Mouse (Mus musculus): ENCODE results near the gene Ace3. TPM values are rescaled to one million over a fixed set of nuclear protein-coding genes. Genes with fewer than 3 reads are reported as not detected.

The Ace3 gene
- polyA plus RNA-seq, 1 experiment from 2014 or later, result not detected

- Histone ChIP-seq H3K27ac (no peak overlapping the region), H3K4me2 (ENCODE audit: low read length) (no peak overlapping the region), H3K9me3 (replicated peaks; ENCODE audit: low read length) (no peaks in the 10 kb centered on the region), H3K4me1 (replicated peaks; ENCODE audit: insufficient read depth, low read length) (no peaks in the 10 kb centered on the region), H3K4me3 (replicated peaks; ENCODE audit: low read depth, low read length) (no peak overlapping the region), H3K36me3 (ENCODE audit: insufficient read depth, low read length) (no peaks in the 10 kb centered on the region), H3K27me3 (ENCODE audit: insufficient read depth, low read length) (no peaks in the 10 kb centered on the region), H3K9ac (ENCODE audit: low read depth, low read length) (no peak overlapping the region)
- no peak for TF ChIP-seq CTCF (IDR thresholded peaks at IDR 0.05; ENCODE audit: low read depth)
- ATAC-seq (replicated peaks; ENCODE audit: low FRiP score, low read depth), result no peak
- no peak for DNase-seq (ENCODE audit: low spot score)
- WGBS, result 39% methylated on average over 7 of the region's 7 CpGs
Measured at GRCm38 (mm10) chr11:106012711-106013110, 18.2 kb downstream of the Ace3 start.

- no peaks in the 10 kb centered on the region for H3K4me1 ChIP-seq (replicated peaks; ENCODE audit: insufficient read depth, low read length)
- no peak for ATAC-seq (replicated peaks; ENCODE audit: low FRiP score, low read depth)
- no peak for DNase-seq (ENCODE audit: low spot score)
Measured at GRCm38 (mm10) chr11:106013556-106014225, 19.2 kb downstream of the Ace3 start.

GRCm38 (mm10) chr11:106016440-106016839 is 22.0 kb downstream of the Ace3 start:
- no peak overlapping the region for H3K9ac ChIP-seq (ENCODE audit: low read depth, low read length)
- WGBS, result 76% methylated on average over 5 of the region's 5 CpGs
- no peaks in the 10 kb centered on the region for H3K27me3 ChIP-seq (ENCODE audit: insufficient read depth, low read length)
- H3K27ac ChIP-seq, result no peak overlapping the region
- H3K4me3 ChIP-seq (replicated peaks; ENCODE audit: low read depth, low read length), result no peak overlapping the region
- no peak for ATAC-seq (replicated peaks; ENCODE audit: low FRiP score, low read depth)
- H3K4me1 ChIP-seq (replicated peaks; ENCODE audit: insufficient read depth, low read length), result peaks cover 6% of the 10 kb centered on the region
- H3K4me2 ChIP-seq (ENCODE audit: low read length), result no peak overlapping the region
- no peaks in the 10 kb centered on the region for H3K36me3 ChIP-seq (ENCODE audit: insufficient read depth, low read length)
- TF ChIP-seq CTCF (IDR thresholded peaks at IDR 0.05; ENCODE audit: low read depth), result no peak
- DNase-seq (ENCODE audit: low spot score), result no peak
- no peaks in the 10 kb centered on the region for H3K9me3 ChIP-seq (replicated peaks; ENCODE audit: low read length)

More at GRCm38 (mm10) chr11:106013556-106014225, 19.2 kb downstream of the Ace3 start:
- Histone ChIP-seq H3K4me3 (replicated peaks; ENCODE audit: low read depth, low read length) (no peak overlapping the region), H3K9ac (ENCODE audit: low read depth, low read length) (no peak overlapping the region), H3K4me2 (ENCODE audit: low read length) (no peak overlapping the region), H3K27ac (no peak overlapping the region), H3K36me3 (ENCODE audit: insufficient read depth, low read length) (no peaks in the 10 kb centered on the region), H3K9me3 (replicated peaks; ENCODE audit: low read length) (no peaks in the 10 kb centered on the region), H3K27me3 (ENCODE audit: insufficient read depth, low read length) (no peaks in the 10 kb centered on the region)
- WGBS, result 61% methylated on average over 11 of the region's 11 CpGs
- TF ChIP-seq CTCF (IDR thresholded peaks at IDR 0.05; ENCODE audit: low read depth), result no peak

GRCm38 (mm10) chr11:106020051-106020763 is 25.7 kb downstream of the Ace3 start:
- DNase-seq (ENCODE audit: low spot score), result no peak
- Histone ChIP-seq H3K4me2 (ENCODE audit: low read length) (peak overlapping the region; percentile 56), H3K27me3 (ENCODE audit: insufficient read depth, low read length) (no peaks in the 10 kb centered on the region), H3K4me1 (replicated peaks; ENCODE audit: insufficient read depth, low read length) (peaks cover 6% of the 10 kb centered on the region), H3K36me3 (ENCODE audit: insufficient read depth, low read length) (no peaks in the 10 kb centered on the region), H3K27ac (no peak overlapping the region), H3K9ac (ENCODE audit: low read depth, low read length) (no peak overlapping the region), H3K4me3 (replicated peaks; ENCODE audit: low read depth, low read length) (peak overlapping the region; percentile 22), H3K9me3 (replicated peaks; ENCODE audit: low read length) (no peaks in the 10 kb centered on the region)
- ATAC-seq (replicated peaks; ENCODE audit: low FRiP score, low read depth), result peak; percentile 27; the same call in 1 of the 2 replicates
- TF ChIP-seq CTCF (IDR thresholded peaks at IDR 0.05; ENCODE audit: low read depth), result no peak
- under 1% methylated on average over 50 of the region's 50 CpGs for WGBS

- no peak for DNase-seq (ENCODE audit: low spot score)
Measured at GRCm38 (mm10) chr11:106025774-106026173, 31.3 kb downstream of the Ace3 start.

GRCm38 (mm10) chr11:106026465-106027151 is 32.1 kb downstream of the Ace3 start:
- TF ChIP-seq CTCF (IDR thresholded peaks at IDR 0.05; ENCODE audit: low read depth), result peak; percentile 83
- WGBS, result 29% methylated on average over 10 of the region's 11 CpGs
- no peak for ATAC-seq (replicated peaks; ENCODE audit: low FRiP score, low read depth)

More at GRCm38 (mm10) chr11:106025774-106026173, 31.3 kb downstream of the Ace3 start:
- H3K4me3 ChIP-seq (replicated peaks; ENCODE audit: low read depth, low read length), result no peak overlapping the region
- ATAC-seq (replicated peaks; ENCODE audit: low FRiP score, low read depth), result no peak
- 92% methylated on average over 3 of the region's 3 CpGs for WGBS
- no peaks in the 10 kb centered on the region for H3K9me3 ChIP-seq (replicated peaks; ENCODE audit: low read length)
- no peaks in the 10 kb centered on the region for H3K27me3 ChIP-seq (ENCODE audit: insufficient read depth, low read length)
- no peak for TF ChIP-seq CTCF (IDR thresholded peaks at IDR 0.05; ENCODE audit: low read depth)
- H3K4me2 ChIP-seq (ENCODE audit: low read length), result no peak overlapping the region
- H3K4me1 ChIP-seq (replicated peaks; ENCODE audit: insufficient read depth, low read length), result no peaks in the 10 kb centered on the region
- H3K36me3 ChIP-seq (ENCODE audit: insufficient read depth, low read length), result no peaks in the 10 kb centered on the region; the same call in 1 of the 2 replicates
- no peak overlapping the region for H3K27ac ChIP-seq
- H3K9ac ChIP-seq (ENCODE audit: low read depth, low read length), result no peak overlapping the region

More at GRCm38 (mm10) chr11:106026465-106027151, 32.1 kb downstream of the Ace3 start:
- Histone ChIP-seq H3K27me3 (ENCODE audit: insufficient read depth, low read length) (no peaks in the 10 kb centered on the region), H3K4me2 (ENCODE audit: low read length) (no peak overlapping the region), H3K4me3 (replicated peaks; ENCODE audit: low read depth, low read length) (no peak overlapping the region), H3K27ac (no peak overlapping the region), H3K9me3 (replicated peaks; ENCODE audit: low read length) (no peaks in the 10 kb centered on the region), H3K36me3 (ENCODE audit: insufficient read depth, low read length) (no peaks in the 10 kb centered on the region; the same call in 1 of the 2 replicates), H3K4me1 (replicated peaks; ENCODE audit: insufficient read depth, low read length) (no peaks in the 10 kb centered on the region), H3K9ac (ENCODE audit: low read depth, low read length) (no peak overlapping the region)
- peak; percentile 68 for DNase-seq (ENCODE audit: low spot score)

Measured in kidney, postnatal 0 days (tissue).